Mouse (Mus musculus) E14TG2a.4 (cell line): ENCODE data around the gene Ttyh1.

Experiments used
- CTCF ChIP-seq: conservative IDR thresholded peaks from 2 replicates; pipeline ENCODE4 v1.5.1; 2014; ENCODE audit warnings: low read length
- NANOG ChIP-seq: IDR thresholded peaks from 2 replicates; pipeline ENCODE4 v1.6.1; 2014; ENCODE audit warnings: borderline replicate concordance, low read length, mixed read lengths

DNA sequence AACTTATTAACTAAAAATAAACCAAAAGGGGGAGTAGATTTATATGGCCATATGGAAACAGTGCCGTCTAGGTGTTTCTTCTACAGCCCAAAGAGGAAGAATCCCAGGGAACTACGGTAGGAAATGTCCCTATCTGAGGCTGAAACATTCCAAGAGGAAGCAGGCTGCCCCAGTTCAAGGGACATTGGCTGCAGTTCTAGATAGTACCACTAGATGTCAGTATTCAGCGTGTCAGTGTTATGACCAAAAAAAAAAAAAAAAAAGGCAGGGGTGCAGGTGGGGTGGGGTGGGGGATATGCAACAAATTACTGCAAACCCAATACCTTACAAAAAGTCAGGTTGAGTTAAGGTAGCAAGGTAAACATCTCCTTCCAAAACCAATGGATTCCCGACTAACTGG lies 15.8 kb upstream of the Ttyh1 start:
- TF ChIP-seq CTCF, result peak; percentile 72
- TF ChIP-seq NANOG, result no peak
